ENCODE assay signal across 1 mouse cellular context in the genomic region with DNA sequence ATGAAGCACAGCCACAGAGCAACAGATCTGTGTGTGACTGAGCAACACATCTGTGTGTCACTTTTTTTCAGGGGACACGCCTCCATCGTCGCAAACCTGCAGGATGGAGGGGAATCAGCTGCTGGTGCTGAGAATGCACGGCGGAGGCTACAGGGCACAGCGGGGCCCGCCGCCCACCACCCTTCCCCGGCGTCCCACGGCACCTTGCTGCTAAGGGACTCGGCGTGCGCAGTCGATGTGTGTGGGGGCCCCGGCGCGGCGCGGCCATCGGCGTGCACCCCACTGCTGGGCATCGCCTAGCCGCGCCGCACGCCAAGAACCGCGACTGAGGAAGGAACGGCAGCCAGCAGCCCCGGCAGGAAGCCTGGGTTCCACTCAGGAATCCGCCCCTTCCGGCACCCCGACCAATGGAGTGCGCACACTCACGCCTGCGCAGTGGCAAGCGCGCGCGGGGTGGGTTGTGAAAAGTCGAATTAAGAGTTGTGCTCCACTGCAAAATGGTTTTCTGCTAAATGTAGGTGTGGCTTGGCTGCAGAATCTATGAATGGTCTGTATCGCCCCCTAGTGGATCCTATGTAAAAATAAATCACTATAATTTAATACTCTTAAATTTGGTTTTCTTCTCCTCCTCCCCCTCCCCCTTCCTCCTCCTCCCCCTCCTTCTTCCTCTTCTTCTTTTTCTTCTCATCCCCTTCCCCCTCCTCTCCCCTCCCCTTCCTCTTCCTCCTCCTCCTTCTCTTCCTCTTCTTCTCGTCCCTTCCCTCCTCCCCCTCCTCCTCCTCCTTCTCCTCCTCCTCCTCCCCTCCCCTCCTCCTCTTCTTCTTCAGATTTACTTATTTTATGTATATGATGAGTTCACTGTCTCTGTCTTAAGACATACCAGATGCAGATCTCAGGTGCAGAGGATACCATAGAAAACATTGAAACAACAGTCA.
TF ChIP-seq lines count a peak whose summit lies in the region.

A gene (minus strand): TSS at position 293 of the 935 bp plus-strand sequence.
A gene (minus strand): TSS at position 341 of the 935 bp plus-strand sequence.
A gene (minus strand): TSS at position 426 of the 935 bp plus-strand sequence.

TF ChIP-seq in CH12.LX, 34 proteins besides CTCF, POLR2A, EP300 and RAD21:
- no peak for TF ChIP-seq USF1 (IDR thresholded peaks at IDR 0.05; ENCODE audit: low read depth, low read length)
- TF ChIP-seq PAX5 (IDR thresholded peaks at IDR 0.05; ENCODE audit: low read length), result no peak
- TF ChIP-seq CHD2 (IDR thresholded peaks at IDR 0.05; ENCODE audit: low read length), result 0 out of 2 replicates have a peak, but pooled peaks have one; percentile 52
- peak; percentile 75; the same call in 1 of the 2 replicates for TF ChIP-seq MXI1 (IDR thresholded peaks at IDR 0.05; ENCODE audit: low read depth, low read length)
- TF ChIP-seq TCF12 (IDR thresholded peaks at IDR 0.05; ENCODE audit: low read depth, low read length), result peak; percentile 64; the same call in 1 of the 2 replicates
- TF ChIP-seq CHD1 (IDR thresholded peaks at IDR 0.05; ENCODE audit: low read depth, low read length), result no peak
- TF ChIP-seq HCFC1 (IDR thresholded peaks at IDR 0.05; ENCODE audit: low read depth, low read length), result peak; percentile 78
- TF ChIP-seq ETS1 (conservative IDR thresholded peaks at IDR 0.05; ENCODE audit: low read depth, low read length), result no peak
- TF ChIP-seq MAX (IDR thresholded peaks at IDR 0.05; ENCODE audit: low read length), result no peak
- TF ChIP-seq ZC3H11A (IDR thresholded peaks at IDR 0.05; ENCODE audit: low read depth, low read length), result no peak
- TF ChIP-seq IRF4 (IDR thresholded peaks at IDR 0.05; ENCODE audit: low read depth, low read length), result no peak
- peak; percentile 79 for TF ChIP-seq NELFE (IDR thresholded peaks at IDR 0.05; ENCODE audit: low read depth, low read length)
- no peak for TF ChIP-seq MEF2A (IDR thresholded peaks at IDR 0.05; ENCODE audit: borderline replicate concordance, low read depth, low read length)
- peak; percentile 97 for TF ChIP-seq NRF1 (IDR thresholded peaks at IDR 0.05; ENCODE audit: low read depth, low read length)
- TF ChIP-seq TBP (conservative IDR thresholded peaks at IDR 0.05; ENCODE audit: low read depth, low read length), result no peak
- no peak for TF ChIP-seq ZKSCAN1 (IDR thresholded peaks at IDR 0.05; ENCODE audit: borderline replicate concordance, low read depth, low read length)
- no peak for TF ChIP-seq JUND (conservative IDR thresholded peaks at IDR 0.05; ENCODE audit: low read depth, low read length)
- TF ChIP-seq SMC3 (IDR thresholded peaks at IDR 0.05; ENCODE audit: low read depth, low read length), result no peak
- no peak; the same call in 1 of the 2 replicates for TF ChIP-seq ZMIZ1 (IDR thresholded peaks at IDR 0.05; ENCODE audit: low read depth, low read length)
- TF ChIP-seq E2F4 (IDR thresholded peaks at IDR 0.05; ENCODE audit: insufficient replicate concordance, low read depth, low read length), result 0 out of 2 replicates have a peak, but pooled peaks have one; percentile 80
- no peak for TF ChIP-seq GABPA (IDR thresholded peaks at IDR 0.05; ENCODE audit: insufficient replicate concordance, low read depth, low read length)
- TF ChIP-seq MAZ (IDR thresholded peaks at IDR 0.05; ENCODE audit: low read depth, low read length), result peak; percentile 78; the same call in 1 of the 2 replicates
- TF ChIP-seq JUN (IDR thresholded peaks at IDR 0.05; ENCODE audit: insufficient read depth, low read depth, low read length), result no peak
- 0 out of 2 replicates have a peak, but pooled peaks have one; percentile 42 for TF ChIP-seq KAT2A (IDR thresholded peaks at IDR 0.05; ENCODE audit: insufficient replicate concordance, low read length)
- TF ChIP-seq UBTF (IDR thresholded peaks at IDR 0.05; ENCODE audit: low read depth, low read length), result no peak
- no peak for TF ChIP-seq ZNF384 (IDR thresholded peaks at IDR 0.05; ENCODE audit: low read depth, low read length)
- no peak for TF ChIP-seq RCOR1 (conservative IDR thresholded peaks at IDR 0.05; ENCODE audit: low read depth, low read length)
- no peak for TF ChIP-seq USF2 (conservative IDR thresholded peaks at IDR 0.05; ENCODE audit: low read depth, low read length)
- TF ChIP-seq POLR2AphosphoS2 (IDR thresholded peaks at IDR 0.05; ENCODE audit: low read depth, low read length), result no peak
- TF ChIP-seq MYC (IDR thresholded peaks at IDR 0.05; ENCODE audit: low read depth, low read length), result peak; percentile 38; the same call in 1 of the 2 replicates
- TF ChIP-seq ELF1 (IDR thresholded peaks at IDR 0.05; ENCODE audit: low read depth, low read length), result peak; percentile 84
- no peak for TF ChIP-seq BHLHE40 (IDR thresholded peaks at IDR 0.05; ENCODE audit: low read depth, low read length)
- no peak for TF ChIP-seq MAFK (IDR thresholded peaks at IDR 0.05; ENCODE audit: insufficient replicate concordance, low read length)
- TF ChIP-seq SIN3A (IDR thresholded peaks at IDR 0.05; ENCODE audit: low read length), result peak; percentile 73
